Mouse (Mus musculus) hindbrain, embryonic 15.5 days (tissue): Measurements from ENCODE around the gene Hspa1a. TPM values are rescaled to one million over a fixed set of nuclear protein-coding genes. Genes with fewer than 3 reads are reported as not detected.

Experiments
- ATAC-seq: fragments of 200-750 bp; cut with Nextera tagmentation; 2 replicates; pipeline ENCODE4 v1.8.0; 2017; ENCODE audit warnings: low read depth, moderate number of reproducible peaks, moderate TSS enrichment; ENCODE audit not compliant: low FRiP score
- H3K27ac ChIP-seq: fragments of 300-500 bp; sonication (generic); replicated peaks from 2 replicates; pipeline ENCODE4 v1.5.1; 2015; ENCODE audit warnings: mild to moderate bottlenecking, inconsistent platforms
- H3K27me3 ChIP-seq: fragments of 300-500 bp; sonication (generic); 2 replicates; pipeline ENCODE4 v1.6.1; 2015; ENCODE audit warnings: control low read depth, inconsistent platforms
- H3K36me3 ChIP-seq: fragments of 300-500 bp; sonication (generic); 2 replicates; pipeline ENCODE4 v1.6.1; 2015; ENCODE audit warnings: control low read depth, inconsistent platforms
- H3K4me1 ChIP-seq: fragments of 300-500 bp; sonication (generic); replicated peaks from 2 replicates; pipeline ENCODE4 v1.6.1; 2015; ENCODE audit warnings: control low read depth, inconsistent platforms
- H3K4me2 ChIP-seq: fragments of 300-500 bp; sonication (generic); 2 replicates; pipeline ENCODE4 v1.6.1; 2015; ENCODE audit warnings: moderate library complexity, mild to moderate bottlenecking, inconsistent platforms
- H3K4me3 ChIP-seq: fragments of 300-500 bp; sonication (generic); 2 replicates; pipeline ENCODE4 v1.5.1; 2015; ENCODE audit warnings: mild to moderate bottlenecking, inconsistent platforms
- H3K9ac ChIP-seq: fragments of 300-500 bp; sonication (generic); 2 replicates; pipeline ENCODE4 v1.6.1; 2015; ENCODE audit warnings: inconsistent platforms
- H3K9me3 ChIP-seq: fragments of 300-500 bp; sonication (generic); 2 replicates; pipeline ENCODE4 v1.6.1; 2016; ENCODE audit warnings: control low read depth, inconsistent platforms
- WGBS: fragments of 180-500 bp; shearing (Covaris S2); methylation state at CpG from one replicate; pipeline ENCODE4 v1.1.7; 2015; 5-methylcytosine and 5-hydroxymethylcytosine counted together
- polyA plus RNA-seq: library from polyadenylated mRNA; unstranded; fragments of >200 nt; fragmentation: Nextera tagmentation; extraction: Ambion mirVana; gene quantifications from 2 replicates; pipeline ENCODE4 v1.2.1, GENCODE M21; 2015

Gene Hspa1a
- polyA plus RNA-seq, 1 experiment from 2014 or later = 13.1 TPM

DNA sequence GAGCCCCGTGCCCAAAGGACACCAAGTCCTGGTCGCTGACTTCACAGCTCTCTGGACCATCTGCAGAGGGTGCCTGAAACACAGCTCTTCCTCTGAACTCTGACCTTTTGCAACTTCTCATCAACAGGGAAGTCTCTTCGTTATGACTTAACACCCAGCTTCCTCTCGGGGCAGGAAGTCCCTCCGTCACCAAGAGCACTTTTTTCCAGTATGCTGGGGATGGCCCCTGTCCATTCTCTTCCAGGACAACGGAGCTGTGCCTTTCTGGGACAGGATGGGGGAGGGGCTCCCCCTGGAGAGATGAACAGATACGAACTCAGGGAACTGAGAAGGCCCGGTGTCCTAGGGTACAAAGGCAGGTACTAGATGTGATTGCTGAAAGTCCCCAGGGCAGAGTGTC, 37.1 kb downstream of the Hspa1a start:
- H3K4me2 ChIP-seq = no peak overlapping the region
- H3K4me3 ChIP-seq = no peak overlapping the region
- no peaks in the 10 kb centered on the region for H3K27me3 ChIP-seq
- ATAC-seq = no peak
- H3K9me3 ChIP-seq = no peaks in the 10 kb centered on the region
- H3K9ac ChIP-seq = no peak overlapping the region
- peaks cover 9% of the 10 kb centered on the region for H3K4me1 ChIP-seq
- WGBS = 54% methylated on average over 8 of the region's 8 CpGs
- H3K36me3 ChIP-seq = peaks cover 13% of the 10 kb centered on the region
- H3K27ac ChIP-seq = no peak overlapping the region

- no peak for ATAC-seq
- WGBS = 74% methylated on average over 24 of the region's 24 CpGs
Measured at GRCm38 (mm10) chr17:34934031-34934430, 37.9 kb downstream of the Hspa1a start.

GRCm38 (mm10) chr17:34932287-34932686, 39.7 kb downstream of the Hspa1a start:
- peaks cover 13% of the 10 kb centered on the region for H3K36me3 ChIP-seq
- H3K9me3 ChIP-seq = no peaks in the 10 kb centered on the region
- peak overlapping the region; percentile 62 for H3K4me3 ChIP-seq
- H3K4me1 ChIP-seq = peaks cover 9% of the 10 kb centered on the region
- ATAC-seq = no peak
- 89% methylated on average over 8 of the region's 8 CpGs for WGBS
- H3K27ac ChIP-seq = 0 out of 2 replicates have a peak overlapping the region, but pooled peaks have one; percentile 76
- H3K4me2 ChIP-seq = peak overlapping the region; percentile 89
- no peaks in the 10 kb centered on the region for H3K27me3 ChIP-seq
- peak overlapping the region; percentile 72 for H3K9ac ChIP-seq

More at GRCm38 (mm10) chr17:34934031-34934430, 37.9 kb downstream of the Hspa1a start:
- peaks cover 13% of the 10 kb centered on the region for H3K36me3 ChIP-seq
- no peak overlapping the region for H3K9ac ChIP-seq
- H3K4me2 ChIP-seq = no peak overlapping the region
- no peak overlapping the region for H3K4me3 ChIP-seq
- H3K27me3 ChIP-seq = no peaks in the 10 kb centered on the region
- no peak overlapping the region for H3K27ac ChIP-seq
- H3K4me1 ChIP-seq = peaks cover 9% of the 10 kb centered on the region
- H3K9me3 ChIP-seq = no peaks in the 10 kb centered on the region

DNA sequence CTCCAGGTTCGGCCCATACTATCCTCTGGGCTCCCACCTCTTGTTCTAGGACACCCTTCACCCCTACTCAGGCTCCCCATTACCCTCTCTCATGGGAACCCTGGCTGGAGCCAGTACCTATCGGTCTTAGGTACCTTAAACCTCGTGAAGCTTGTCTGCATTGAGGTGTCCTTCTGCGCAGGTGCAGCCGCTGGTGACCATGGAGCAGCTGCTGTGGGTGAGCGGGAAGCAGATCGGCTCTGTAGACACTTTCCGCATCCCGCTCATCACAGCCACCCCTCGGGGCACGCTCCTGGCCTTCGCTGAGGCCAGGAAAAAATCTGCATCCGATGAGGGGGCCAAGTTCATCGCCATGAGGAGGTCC, 40.2 kb downstream of the Hspa1a start:
- Histone ChIP-seq H3K36me3 (peaks cover 13% of the 10 kb centered on the region), H3K4me2 (peak overlapping the region; percentile 89), H3K4me3 (peak overlapping the region; percentile 62), H3K9ac (peak overlapping the region; percentile 72), H3K27ac (peak overlapping the region; percentile 76), H3K9me3 (no peaks in the 10 kb centered on the region), H3K27me3 (no peaks in the 10 kb centered on the region), H3K4me1 (peaks cover 9% of the 10 kb centered on the region)
- WGBS = 9% methylated on average over 14 of the region's 14 CpGs
- ATAC-seq = peak; percentile 57; the same call in 1 of the 2 replicates

- no peaks in the 10 kb centered on the region for H3K9me3 ChIP-seq
- peak within 1 kb of the TSS; percentile 89 for H3K4me2 ChIP-seq
- under 1% methylated on average over 37 of the region's 38 CpGs for WGBS
- H3K4me3 ChIP-seq = peak within 1 kb of the TSS; percentile 62
- no peaks in the 10 kb centered on the region for H3K27me3 ChIP-seq
- H3K36me3 ChIP-seq = peaks cover 13% of the 10 kb centered on the region
- peak within 1 kb of the TSS; percentile 76 for H3K27ac ChIP-seq
- ATAC-seq = peak; percentile 97
- peaks cover 9% of the 10 kb centered on the region for H3K4me1 ChIP-seq
- peak within 1 kb of the TSS; percentile 72 for H3K9ac ChIP-seq
Measured at GRCm38 (mm10) chr17:34931061-34931734, 40.8 kb downstream of the Hspa1a start, which contains the start of gene Neu1. Gene Neu1 (plus strand): TSS chr17:34931253.

- Histone ChIP-seq H3K4me2 (no peak overlapping the region), H3K27me3 (no peaks in the 10 kb centered on the region), H3K36me3 (no peaks in the 10 kb centered on the region), H3K27ac (no peak overlapping the region), H3K9ac (no peak overlapping the region), H3K4me3 (no peak overlapping the region), H3K9me3 (no peaks in the 10 kb centered on the region), H3K4me1 (peaks cover 9% of the 10 kb centered on the region)
- WGBS = 77% methylated on average over 4 of the region's 4 CpGs
- no peak for ATAC-seq
Measured at GRCm38 (mm10) chr17:34928841-34929240, 43.1 kb downstream of the Hspa1a start.

GRCm38 (mm10) chr17:34927306-34928019, 44.5 kb downstream of the Hspa1a start:
- WGBS = 87% methylated on average over 18 of the region's 18 CpGs
- no peak for ATAC-seq
- H3K4me1 ChIP-seq = peaks cover 7% of the 10 kb centered on the region
- H3K4me2 ChIP-seq = no peak overlapping the region
- H3K9me3 ChIP-seq = no peaks in the 10 kb centered on the region
- no peak overlapping the region for H3K27ac ChIP-seq
- H3K9ac ChIP-seq = no peak overlapping the region
- H3K27me3 ChIP-seq = no peaks in the 10 kb centered on the region
- H3K36me3 ChIP-seq = no peaks in the 10 kb centered on the region
- H3K4me3 ChIP-seq = no peak overlapping the region

GRCm38 (mm10) chr17:34924258-34924657, 47.7 kb downstream of the Hspa1a start:
- no peaks in the 10 kb centered on the region for H3K9me3 ChIP-seq
- no peaks in the 10 kb centered on the region for H3K4me1 ChIP-seq
- H3K27me3 ChIP-seq = no peaks in the 10 kb centered on the region
- WGBS = 66% methylated on average over 5 of the region's 5 CpGs
- H3K4me3 ChIP-seq = no peak overlapping the region
- no peak overlapping the region for H3K9ac ChIP-seq
- no peak for ATAC-seq
- H3K4me2 ChIP-seq = no peak overlapping the region
- H3K36me3 ChIP-seq = no peaks in the 10 kb centered on the region
- no peak overlapping the region for H3K27ac ChIP-seq

- Histone ChIP-seq H3K4me1 (no peaks in the 10 kb centered on the region), H3K4me3 (no peak overlapping the region), H3K27me3 (no peaks in the 10 kb centered on the region), H3K27ac (no peak overlapping the region), H3K36me3 (no peaks in the 10 kb centered on the region), H3K4me2 (no peak overlapping the region), H3K9me3 (no peaks in the 10 kb centered on the region), H3K9ac (no peak overlapping the region)
- WGBS = 52% methylated on average over 6 of the region's 6 CpGs
- no peak for ATAC-seq
Measured at GRCm38 (mm10) chr17:34922939-34923338, 49.0 kb downstream of the Hspa1a start.

Other genes starting within 250 kb of the Hspa1a start
- gene C4b, start 228.3 kb downstream of the Hspa1a start, polyA plus RNA-seq = 0.21 and 0.47 TPM in 2 replicates
- not detected in 2 replicates for gene Cyp21a1, start 167.6 kb downstream of the Hspa1a start, polyA plus RNA-seq
- gene Stk19, start 135.2 kb downstream of the Hspa1a start, polyA plus RNA-seq = 43.9 TPM in 2 replicates
- 67.2 and 68.3 TPM in 2 replicates for gene Dxo, start 135.1 kb downstream of the Hspa1a start, polyA plus RNA-seq
- gene Skiv2l, start 121.9 kb downstream of the Hspa1a start, polyA plus RNA-seq = 59.4 and 63.4 TPM in 2 replicates
- 81.0 and 94.4 TPM in 2 replicates for gene Nelfe, start 121.8 kb downstream of the Hspa1a start, polyA plus RNA-seq
- 2.5 and 4.1 TPM in 2 replicates for gene Cfb, start 109.6 kb downstream of the Hspa1a start, polyA plus RNA-seq
- 11.9 and 12.9 TPM in 2 replicates for gene Zbtb12, start 92.7 kb downstream of the Hspa1a start, polyA plus RNA-seq
- gene Gm20547, start 90.1 kb downstream of the Hspa1a start, polyA plus RNA-seq = not detected in 2 replicates
- 2.4 and 3.7 TPM in 2 replicates for gene C2, start 73.9 kb downstream of the Hspa1a start, polyA plus RNA-seq
- 90.9 and 96.7 TPM in 2 replicates for gene Ehmt2, start 73.7 kb downstream of the Hspa1a start, polyA plus RNA-seq
- 0.09 TPM in 1 of 2 replicates, not detected in the other for gene Slc44a4, start 57.7 kb downstream of the Hspa1a start, polyA plus RNA-seq
- gene Neu1, start 40.9 kb downstream of the Hspa1a start, polyA plus RNA-seq = 35.9 and 38.3 TPM in 2 replicates
- gene Hspa1b, start 12.9 kb downstream of the Hspa1a start, polyA plus RNA-seq = 0.31 and 0.51 TPM in 2 replicates
- gene Gm20481, start 2.2 kb downstream of the Hspa1a start, polyA plus RNA-seq = 1.0 TPM in 1 of 2 replicates, not detected in the other
- gene Hspa1l, start 547 bp upstream of the Hspa1a start, polyA plus RNA-seq = 1.3 and 1.8 TPM in 2 replicates
- gene Lsm2, start 9.7 kb upstream of the Hspa1a start, polyA plus RNA-seq = 109 and 113 TPM in 2 replicates
- 60.4 and 68.7 TPM in 2 replicates for gene Vars, start 28.8 kb upstream of the Hspa1a start, polyA plus RNA-seq
- 0.14 TPM in 2 replicates for gene Vwa7, start 44.4 kb upstream of the Hspa1a start, polyA plus RNA-seq
- 1.6 and 2.3 TPM in 2 replicates for gene Sapcd1, start 55.9 kb upstream of the Hspa1a start, polyA plus RNA-seq
- gene Msh5, start 74.6 kb upstream of the Hspa1a start, polyA plus RNA-seq = 1.6 and 3.4 TPM in 2 replicates
- gene Clic1, start 77.8 kb upstream of the Hspa1a start, polyA plus RNA-seq = 87.4 TPM in 2 replicates
- 349 and 367 TPM in 2 replicates for gene Ddah2, start 86.9 kb upstream of the Hspa1a start, polyA plus RNA-seq
- gene Ly6g6c, start 93.2 kb upstream of the Hspa1a start, polyA plus RNA-seq = 0.18 TPM in 1 of 2 replicates, not detected in the other
- 0.22 and 0.25 TPM in 2 replicates for gene Mpig6b, start 94.0 kb upstream of the Hspa1a start, polyA plus RNA-seq
- 0.43 and 0.53 TPM in 2 replicates for gene Ly6g6e, start 104.7 kb upstream of the Hspa1a start, polyA plus RNA-seq
- gene Ly6g6d, start 105.9 kb upstream of the Hspa1a start, polyA plus RNA-seq = 1.2 and 1.8 TPM in 2 replicates
- 0.24 TPM in 1 of 2 replicates, not detected in the other for gene Ly6g6f, start 113.5 kb upstream of the Hspa1a start, polyA plus RNA-seq
- 102 and 106 TPM in 2 replicates for gene Abhd16a, start 117.1 kb upstream of the Hspa1a start, polyA plus RNA-seq
- gene Ly6g5c, start 136.1 kb upstream of the Hspa1a start, polyA plus RNA-seq = not detected in 2 replicates
- 1.1 and 1.2 TPM in 2 replicates for gene Ly6g5b, start 143.3 kb upstream of the Hspa1a start, polyA plus RNA-seq
- 24.3 and 25.4 TPM in 2 replicates for gene Gpank1, start 149.3 kb upstream of the Hspa1a start, polyA plus RNA-seq
- gene Csnk2b, start 149.9 kb upstream of the Hspa1a start, polyA plus RNA-seq = 308 and 311 TPM in 2 replicates
- gene D17H6S53E, start 154.2 kb upstream of the Hspa1a start, polyA plus RNA-seq = 9.3 and 10.8 TPM in 2 replicates
- 0.21 and 0.79 TPM in 2 replicates for gene Apom, start 159.9 kb upstream of the Hspa1a start, polyA plus RNA-seq
- 70.0 and 75.7 TPM in 2 replicates for gene Bag6, start 163.0 kb upstream of the Hspa1a start, polyA plus RNA-seq
- 175 and 181 TPM in 2 replicates for gene Prrc2a, start 192.7 kb upstream of the Hspa1a start, polyA plus RNA-seq
- 7.4 and 9.6 TPM in 2 replicates for gene Aif1, start 203.9 kb upstream of the Hspa1a start, polyA plus RNA-seq
- gene Lst1, start 216.3 kb upstream of the Hspa1a start, polyA plus RNA-seq = 5.6 and 13.9 TPM in 2 replicates
- 0.84 and 0.97 TPM in 2 replicates for gene Ltb, start 222.3 kb upstream of the Hspa1a start, polyA plus RNA-seq
- gene Tnf, start 229.9 kb upstream of the Hspa1a start, polyA plus RNA-seq = 0.13 TPM in 1 of 2 replicates, not detected in the other
- gene Lta, start 233.2 kb upstream of the Hspa1a start, polyA plus RNA-seq = 0.39 and 0.42 TPM in 2 replicates
- gene Gm16181, start 248.7 kb upstream of the Hspa1a start, polyA plus RNA-seq = 0.43 and 0.55 TPM in 2 replicates